Mouse (Mus musculus) 3134 (cell line): ENCODE measurements around the gene Bsn.
A peak's percentile ranks its signal among the peaks of the same experiment; 100 is the strongest.
"Not testable (repeated sequence)": the region's sequence is repeated elsewhere in the genome, so short reads cannot be mapped to it uniquely, and the experiment has no call there.

Experiments
- DNase-seq: peaks from one replicate; pipeline ENCODE4 v3.0.0-alpha.2; 2011; ENCODE audit warnings: low spot score; ENCODE audit not compliant: insufficient read length; ENCODE audit errors: extremely low read depth

The Bsn gene

GRCm38 (mm10) chr9:108153516-108154448 lies 36.4 kb downstream of the Bsn start:
- no peak for DNase-seq

GRCm38 (mm10) chr9:108150486-108150885 lies 39.7 kb downstream of the Bsn start:
- DNase-seq: no peak

- no peak for DNase-seq
These were observed 40.4 kb downstream of the Bsn start for GRCm38 (mm10) chr9:108149817-108150216.

- no peak for DNase-seq
These were observed 42.6 kb downstream of the Bsn start for GRCm38 (mm10) chr9:108147606-108148005.

- DNase-seq: no peak
These were observed 43.7 kb downstream of the Bsn start for GRCm38 (mm10) chr9:108146451-108146850.

- DNase-seq: no peak
These were observed 44.4 kb downstream of the Bsn start for GRCm38 (mm10) chr9:108145740-108146139.

GRCm38 (mm10) chr9:108144371-108145270 lies 45.6 kb downstream of the Bsn start:
- DNase-seq: peak; percentile 89

GRCm38 (mm10) chr9:108143470-108143869 lies 46.7 kb downstream of the Bsn start:
- no peak for DNase-seq

GRCm38 (mm10) chr9:108141387-108141786 lies 48.8 kb downstream of the Bsn start:
- no peak for DNase-seq

- DNase-seq: no peak
These were observed 50.1 kb downstream of the Bsn start for GRCm38 (mm10) chr9:108139963-108140695.

GRCm38 (mm10) chr9:108139169-108139962 lies 50.8 kb downstream of the Bsn start:
- DNase-seq: no peak

GRCm38 (mm10) chr9:108138118-108138517 lies 52.1 kb downstream of the Bsn start:
- no peak for DNase-seq

- DNase-seq: peak; percentile 82
These were observed 52.7 kb downstream of the Bsn start for GRCm38 (mm10) chr9:108137523-108137922.

GRCm38 (mm10) chr9:108136930-108137462 lies 53.2 kb downstream of the Bsn start:
- peak; percentile 84 for DNase-seq

GRCm38 (mm10) chr9:108136225-108136624 lies 54.0 kb downstream of the Bsn start:
- DNase-seq: peak; percentile 75

GRCm38 (mm10) chr9:108135679-108136078 lies 54.5 kb downstream of the Bsn start:
- DNase-seq: not testable (repeated sequence)

- no peak for DNase-seq
These were observed 56.7 kb downstream of the Bsn start for GRCm38 (mm10) chr9:108133478-108133877.

GRCm38 (mm10) chr9:108132373-108132772 lies 57.8 kb downstream of the Bsn start:
- DNase-seq: no peak

GRCm38 (mm10) chr9:108131502-108131901 lies 58.7 kb downstream of the Bsn start:
- no peak for DNase-seq
